Mouse (Mus musculus) E14TG2a.4 (cell line): ENCODE data around the gene Slc9a6.

Experiments used
- CTCF ChIP-seq: conservative IDR thresholded peaks from 2 replicates; pipeline ENCODE4 v1.5.1; 2014; ENCODE audit warnings: low read length
- NANOG ChIP-seq: IDR thresholded peaks from 2 replicates; pipeline ENCODE4 v1.6.1; 2014; ENCODE audit warnings: borderline replicate concordance, low read length, mixed read lengths
- POU5F1 ChIP-seq: IDR thresholded peaks from 2 replicates; pipeline ENCODE4 v1.6.1; 2014; ENCODE audit warnings: low read length, borderline replicate concordance

GRCm38 (mm10) chrX:56659286-56659685, 49.7 kb downstream of the Slc9a6 start:
- TF ChIP-seq CTCF (no peak), NANOG (no peak), POU5F1 (no peak)
